In the genomic region with DNA sequence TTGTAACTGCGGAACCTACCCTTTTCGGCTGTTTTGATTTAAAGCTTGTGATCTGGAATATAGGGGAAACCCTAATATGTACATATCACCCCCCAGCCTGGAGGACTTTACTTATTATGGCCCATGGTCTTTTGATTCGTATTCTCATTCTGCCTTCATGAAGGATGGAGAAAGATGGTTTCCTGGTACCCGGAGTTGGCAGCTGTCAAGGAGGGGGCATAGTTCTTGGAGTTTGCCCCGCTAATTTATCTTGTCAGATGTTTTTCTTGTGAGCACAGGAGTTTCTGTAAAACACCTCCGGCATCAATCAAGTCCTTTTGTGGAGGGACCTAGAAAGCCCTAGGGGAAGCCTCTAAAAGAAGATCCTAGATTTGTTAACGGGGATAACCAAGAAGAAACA, we compare ENCODE assay signal across 8 mouse cellular contexts. TPM values are rescaled to one million over a fixed set of nuclear protein-coding genes. Genes with fewer than 3 reads are reported as not detected.
DNase-seq lines count a peak whose midpoint lies in the region; ATAC-seq and TF ChIP-seq lines count a peak whose summit lies in the region.

No protein-coding gene starts in this region.

- peak overlapping the region; percentile 88 for H3K4me3 ChIP-seq in kidney, adult 2 months (ENCODE audit: insufficient read depth, low read depth, low read length)
- H3K4me3 ChIP-seq in embryonic facial prominence, embryonic 11.5 days (ENCODE audit: low read depth, low read length), result peak overlapping the region; percentile 90
- H3K4me3 ChIP-seq in intestine, postnatal 0 days (ENCODE audit: low read depth, low read length), result peak overlapping the region; percentile 85
- peak overlapping the region; percentile 89 for H3K4me3 ChIP-seq in midbrain, embryonic 13.5 days (replicated peaks)

- peak overlapping the region; percentile 94 for H3K9ac ChIP-seq in embryonic facial prominence, embryonic 11.5 days (replicated peaks; ENCODE audit: low read length)
- peak overlapping the region; percentile 74 for H3K9ac ChIP-seq in intestine, postnatal 0 days (ENCODE audit: low read depth, low read length)
- peak overlapping the region; percentile 85; the same call in 1 of the 2 replicates for H3K9ac ChIP-seq in midbrain, embryonic 13.5 days (replicated peaks)

- WGBS in kidney, adult 2 months, result 3% methylated on average over 7 of the region's 7 CpGs
- WGBS in embryonic facial prominence, embryonic 11.5 days, result 8% methylated on average over 7 of the region's 7 CpGs
- WGBS in intestine, postnatal 0 days, result 7% methylated on average over 7 of the region's 7 CpGs
- 6% methylated on average over 7 of the region's 7 CpGs for WGBS in midbrain, embryonic 13.5 days

- no peak for ATAC-seq in embryonic facial prominence, embryonic 11.5 days (replicated peaks; ENCODE audit: insufficient number of reproducible peaks, low FRiP score, low TSS enrichment, low read depth)
- no peak for ATAC-seq in intestine, postnatal 0 days
- ATAC-seq in midbrain, embryonic 13.5 days, result 0 out of 2 replicates have a peak, but pooled peaks have one; percentile 2

- H3K27ac ChIP-seq in kidney, adult 2 months (ENCODE audit: insufficient read depth, low read depth, low read length), result peak overlapping the region; percentile 15; the same call in 1 of the 2 replicates
- no peak overlapping the region for H3K27ac ChIP-seq in embryonic facial prominence, embryonic 11.5 days (replicated peaks; ENCODE audit: low read depth, low read length)
- peak overlapping the region; percentile 82; the same call in 1 of the 2 replicates for H3K27ac ChIP-seq in intestine, postnatal 0 days (ENCODE audit: low read depth, low read length)
- no peak overlapping the region for H3K27ac ChIP-seq in midbrain, embryonic 13.5 days

- TF ChIP-seq POLR2A in kidney, adult 2 months (IDR thresholded peaks at IDR 0.05; ENCODE audit: low read depth, low read length), result no peak

- peak overlapping the region; percentile 40 for H3K4me2 ChIP-seq in embryonic facial prominence, embryonic 11.5 days (ENCODE audit: low read depth, low read length)
- H3K4me2 ChIP-seq in intestine, postnatal 0 days (replicated peaks; ENCODE audit: low read depth), result peak overlapping the region; percentile 64
- peak overlapping the region; percentile 79 for H3K4me2 ChIP-seq in midbrain, embryonic 13.5 days (replicated peaks)

- no peak for TF ChIP-seq CTCF in kidney, adult 2 months (conservative IDR thresholded peaks at IDR 0.05; ENCODE audit: insufficient read depth, insufficient read length, low read depth, low read length)
- no peak for TF ChIP-seq CTCF in intestine, postnatal 0 days (IDR thresholded peaks at IDR 0.05; ENCODE audit: low read depth)

- H3K27me3 ChIP-seq in kidney, adult 2 months (replicated peaks; ENCODE audit: control insufficient read depth, insufficient read depth, low read length), result no peaks in the 10 kb centered on the region
- H3K27me3 ChIP-seq in embryonic facial prominence, embryonic 11.5 days (ENCODE audit: control insufficient read depth, insufficient read depth, low read length), result no peaks in the 10 kb centered on the region
- no peaks in the 10 kb centered on the region for H3K27me3 ChIP-seq in intestine, postnatal 0 days (replicated peaks; ENCODE audit: control insufficient read depth, insufficient read depth, low read length)
- H3K27me3 ChIP-seq in midbrain, embryonic 13.5 days, result no peaks in the 10 kb centered on the region

- H3K4me1 ChIP-seq in kidney, adult 2 months (ENCODE audit: control insufficient read depth, insufficient read depth, low read length), result peaks cover 4% of the 10 kb centered on the region; the same call in 1 of the 2 replicates
- H3K4me1 ChIP-seq in embryonic facial prominence, embryonic 11.5 days (ENCODE audit: control insufficient read depth, insufficient read depth, low read length), result no peaks in the 10 kb centered on the region
- H3K4me1 ChIP-seq in intestine, postnatal 0 days (replicated peaks; ENCODE audit: control insufficient read depth, insufficient read depth, low read length), result no peaks in the 10 kb centered on the region
- H3K4me1 ChIP-seq in midbrain, embryonic 13.5 days (replicated peaks), result peaks cover 17% of the 10 kb centered on the region

- no peaks in the 10 kb centered on the region; the same call in none of the 2 replicates for H3K36me3 ChIP-seq in kidney, adult 2 months (ENCODE audit: control insufficient read depth, insufficient read depth, low read length)
- H3K36me3 ChIP-seq in embryonic facial prominence, embryonic 11.5 days (replicated peaks; ENCODE audit: control insufficient read depth, insufficient read depth, low read depth, low read length), result no peaks in the 10 kb centered on the region
- peaks cover 14% of the 10 kb centered on the region for H3K36me3 ChIP-seq in intestine, postnatal 0 days (ENCODE audit: control insufficient read depth, insufficient read depth)
- peaks cover 16% of the 10 kb centered on the region for H3K36me3 ChIP-seq in midbrain, embryonic 13.5 days

- peak; percentile 63 for DNase-seq in kidney, adult 2 months
- DNase-seq in kidney, postnatal 4 days, result no peak
- DNase-seq in embryonic facial prominence, embryonic 11.5 days (ENCODE audit: low spot score), result no peak
- DNase-seq in urinary bladder, postnatal 25 days (ENCODE audit: low spot score), result no peak
- no peak for DNase-seq in gastrocnemius, adult 18-20 months (ENCODE audit: low spot score)
- no peak for DNase-seq in adrenal gland, adult 2 months

- H3K9me3 ChIP-seq in embryonic facial prominence, embryonic 11.5 days (replicated peaks; ENCODE audit: control insufficient read depth, low read length), result no peaks in the 10 kb centered on the region
- H3K9me3 ChIP-seq in intestine, postnatal 0 days (ENCODE audit: control insufficient read depth), result no peaks in the 10 kb centered on the region
- H3K9me3 ChIP-seq in midbrain, embryonic 13.5 days, result no peaks in the 10 kb centered on the region

RNA-seq across cellular contexts. Expression of a gene that starts 0.8 kb away (rescaled TPM):
- 0.97 and 1.1 TPM in 2 replicates for polyA plus RNA-seq in kidney, adult 2 months (2012; rRNA removed)
- polyA plus RNA-seq in embryonic facial prominence, embryonic 11.5 days (2014; fragmentation: Nextera tagmentation; extraction: Ambion mirVana), result 10.6 and 13.3 TPM in 2 replicates
- polyA plus RNA-seq in intestine, postnatal 0 days (2015; fragmentation: Nextera tagmentation; extraction: Ambion mirVana), result 1.9 TPM in 2 replicates
- 4.4 and 4.6 TPM in 2 replicates for polyA plus RNA-seq in midbrain, embryonic 13.5 days (2015; fragmentation: Nextera tagmentation; extraction: Ambion mirVana)
- 1 to 10 TPM in 1 of 2 experiments, under 1 TPM in 1; 0.84 to 1.0 TPM for total RNA-seq in gastrocnemius, adult 18-20 months (2021)
- total RNA-seq in adrenal gland, adult 2 months (2021), result 1 to 10 TPM; 3.8 to 4.9 TPM
- polyA plus RNA-seq in adrenal gland, adult 2 months (2012; rRNA removed), result 0.46 and 0.53 TPM in 2 replicates

Comparison
In these comparisons a context has a peak if more than half of its experiments do, and no peak if none do; other contexts are left out.
1. H3K27ac ChIP-seq: peak in kidney, adult 2 months (single experiment) and intestine, postnatal 0 days (single experiment); none in embryonic facial prominence, embryonic 11.5 days (single experiment) and midbrain, embryonic 13.5 days (single experiment).
2. Peak in every context shown above with its lines, with median percentiles within 50 percentile points of each other: H3K4me3 ChIP-seq, H3K4me2 ChIP-seq and H3K9ac ChIP-seq.